Mouse (Mus musculus) lung, adult 2 months (tissue): ENCODE data around the gene Atp2c2.

Source experiments
- CTCF ChIP-seq: fragments of 200-500 bp; IDR thresholded peaks from 2 replicates; pipeline ENCODE4 v1.5.1; 2011; ENCODE audit warnings: mild to moderate bottlenecking, low read length, control low read depth; ENCODE audit not compliant: insufficient read depth
- POLR2A ChIP-seq: fragments of 200-500 bp; IDR thresholded peaks from 2 replicates; pipeline ENCODE4 v1.6.1; 2011; ENCODE audit warnings: low read depth, mild to moderate bottlenecking, control low read depth, low read length, borderline replicate concordance; ENCODE audit errors: extremely low read depth

DNA sequence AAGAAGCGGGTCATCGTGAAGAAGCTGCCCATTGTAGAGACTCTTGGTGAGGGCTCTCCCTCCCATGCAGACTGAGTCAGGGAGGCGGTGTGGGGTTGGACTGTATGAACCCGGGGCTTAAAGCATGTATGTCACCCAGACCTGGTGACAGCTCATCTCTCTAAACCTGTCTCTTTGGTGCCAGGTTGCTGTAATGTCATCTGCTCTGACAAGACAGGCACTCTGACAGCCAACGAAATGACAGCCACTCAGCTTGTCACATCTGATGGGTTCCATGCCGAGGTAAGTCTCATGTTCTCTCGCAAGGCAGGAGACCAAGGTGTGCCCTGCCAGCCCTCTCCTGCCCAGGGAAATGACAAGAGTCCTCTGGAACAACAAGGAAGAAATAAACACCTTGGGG is 42.6 kb downstream of the Atp2c2 start:
- TF ChIP-seq POLR2A, result no peak
- no peak for TF ChIP-seq CTCF
